Mouse (Mus musculus) CD4-positive, CD25-positive, alpha-beta regulatory T cell, adult 4 months (primary cell): ENCODE measurements around the gene Eid2. TPM values are rescaled to one million over a fixed set of nuclear protein-coding genes. Genes with fewer than 3 reads are reported as not detected.

Experiments used
- ATAC-seq: one replicate; pipeline ENCODE4 v1.8.0; 2017
- polyA plus RNA-seq, 2 experiments: library from polyadenylated mRNA; unstranded; fragments of 100-300 nt; shearing (Covaris generic); gene quantifications; one replicate each; pipeline ENCODE4 v1.2.1; 2017

Gene Eid2
- polyA plus RNA-seq, 2 experiments from 2014 or later = 0.62 TPM; not detected in 1

DNA sequence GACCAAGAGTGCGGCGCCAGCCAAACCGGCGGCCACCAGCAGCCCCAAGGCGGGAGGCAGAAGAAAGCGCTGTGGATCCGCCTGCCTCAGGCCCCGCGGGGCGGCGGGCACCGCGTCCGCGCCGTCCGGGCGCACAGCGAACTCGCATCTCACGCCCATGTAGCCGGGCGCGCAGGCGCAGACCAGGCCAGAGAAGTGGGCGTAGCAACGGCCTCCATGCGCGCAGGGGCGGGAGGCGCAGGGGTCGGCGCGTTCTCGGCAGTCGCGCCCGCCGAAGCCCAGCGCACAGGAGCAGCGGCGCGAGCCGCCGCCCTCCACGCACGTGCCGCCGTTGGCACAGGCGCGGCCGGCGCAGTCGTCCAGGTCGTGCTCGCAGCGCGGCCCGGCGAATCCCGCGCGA, 26.8 kb downstream of the Eid2 start:
- no peak for ATAC-seq

DNA sequence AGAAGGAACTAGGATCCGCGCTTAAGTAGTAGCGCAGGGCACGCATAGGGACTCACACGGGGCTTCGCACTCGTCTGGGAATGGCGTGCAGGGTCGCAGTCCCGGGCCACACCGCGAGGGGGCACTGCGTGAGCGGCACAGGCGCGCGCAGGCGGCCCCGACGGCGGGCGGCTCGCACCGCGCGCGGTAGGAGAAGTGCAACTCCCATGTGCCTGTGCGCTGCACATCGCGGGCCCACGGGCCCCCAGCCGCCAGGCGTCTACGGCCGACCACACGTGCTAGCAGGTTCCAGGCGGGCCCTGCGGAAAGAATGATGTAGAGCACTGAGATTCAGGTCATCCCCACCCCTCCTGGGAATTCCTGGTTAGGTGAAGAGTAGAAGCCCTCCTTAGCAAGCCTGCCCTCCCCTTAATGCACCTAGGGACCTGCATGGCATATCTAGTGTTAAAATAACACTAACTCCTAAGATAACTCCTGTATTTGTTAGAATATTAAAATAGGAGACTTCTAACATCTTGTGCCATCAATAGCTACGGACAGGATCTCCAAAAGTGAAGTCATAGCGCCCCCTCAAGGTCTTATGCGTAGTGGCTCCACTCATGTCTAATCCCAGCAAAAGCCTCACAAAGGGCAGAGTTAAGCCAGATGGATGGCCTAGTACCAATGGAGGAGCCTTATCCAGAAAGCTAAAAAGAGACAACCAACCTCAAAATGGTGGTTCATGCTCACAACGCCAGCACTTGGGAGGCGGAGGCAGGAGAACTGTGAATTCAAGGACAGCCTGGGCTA, 31.4 kb downstream of the Eid2 start:
- ATAC-seq = no peak

DNA sequence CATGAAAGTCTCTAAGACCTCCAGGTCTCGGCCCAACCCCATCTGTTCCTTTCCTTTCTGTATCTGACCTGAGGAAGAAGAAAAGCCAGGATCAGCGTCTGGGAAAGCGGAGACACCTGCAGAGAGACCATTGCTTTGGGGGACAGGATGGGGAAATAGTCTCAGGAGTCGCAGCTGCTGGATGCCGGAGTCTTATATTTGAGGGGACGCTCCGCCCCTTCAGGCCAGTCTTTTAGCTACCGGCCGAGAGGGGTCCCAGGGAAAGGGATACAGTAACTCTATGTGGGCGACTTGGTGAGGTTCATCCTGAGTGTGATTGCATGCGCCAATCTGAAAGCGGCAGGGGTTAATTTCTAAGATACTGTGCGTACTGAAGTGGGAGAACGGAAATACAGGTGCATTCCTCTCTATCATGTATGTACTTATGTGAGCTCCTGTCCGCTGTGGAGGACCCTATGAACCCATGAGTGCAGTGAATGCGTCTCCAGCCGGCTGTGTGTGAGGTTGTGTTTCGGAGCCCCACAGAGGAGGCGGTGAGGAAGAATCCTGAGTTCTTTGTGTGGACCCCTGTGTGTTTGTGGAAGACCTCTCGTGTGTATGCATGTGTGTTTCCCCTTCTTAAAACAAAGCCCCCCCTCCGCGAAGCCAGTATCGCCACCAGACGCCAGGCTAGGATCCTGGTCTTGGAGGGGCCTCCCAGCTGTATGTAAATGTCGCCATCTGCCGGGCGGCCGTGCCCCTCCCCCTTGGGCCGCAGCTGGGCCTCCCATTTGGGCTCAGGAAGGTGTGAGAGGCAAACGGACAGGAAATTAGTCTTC, 34.1 kb downstream of the Eid2 start, which contains the start of gene Dll3:
TSS of gene Dll3 (minus strand) at position 623 of the 818 bp plus-strand sequence.
- ATAC-seq = no peak

DNA sequence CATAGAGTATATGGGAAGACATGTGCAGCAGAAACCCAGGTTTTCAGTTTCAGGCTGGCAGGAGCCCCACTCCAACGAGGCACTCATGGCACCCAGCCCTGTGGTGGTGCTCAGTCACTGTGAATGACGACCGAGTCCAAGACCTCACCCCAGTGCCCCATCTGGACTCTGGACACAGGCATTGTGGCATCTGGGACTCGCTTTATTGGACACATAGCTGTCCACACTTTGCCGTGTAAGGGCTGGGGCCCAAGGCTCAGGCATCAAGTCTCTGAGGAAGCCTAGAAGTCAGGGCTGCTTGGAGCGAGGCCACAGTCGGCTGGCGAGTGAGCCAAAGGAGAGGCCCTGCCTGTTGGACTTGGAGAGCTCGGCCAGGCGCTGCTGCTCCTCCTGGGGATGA, 38.0 kb downstream of the Eid2 start:
- ATAC-seq = no peak

DNA sequence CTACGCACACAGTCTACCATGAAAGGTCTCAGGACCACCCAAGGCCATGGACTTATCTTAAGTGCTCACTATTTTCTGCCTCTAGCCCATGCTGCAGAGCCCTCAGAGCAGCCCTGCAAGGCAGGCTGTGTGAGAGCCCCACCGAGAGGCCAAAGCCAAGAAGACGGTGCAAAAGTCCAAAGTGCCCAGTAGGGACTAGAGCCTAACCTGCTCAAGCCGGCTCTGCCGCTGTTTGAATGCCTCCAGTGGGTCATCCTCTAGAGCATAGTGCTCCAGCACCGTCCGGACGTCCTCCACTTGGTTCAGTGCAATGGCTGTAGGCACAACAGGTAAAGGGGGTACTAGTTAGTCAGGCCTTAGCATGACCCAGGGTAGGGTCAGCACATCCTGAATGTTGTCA, 38.5 kb downstream of the Eid2 start:
- no peak for ATAC-seq

DNA sequence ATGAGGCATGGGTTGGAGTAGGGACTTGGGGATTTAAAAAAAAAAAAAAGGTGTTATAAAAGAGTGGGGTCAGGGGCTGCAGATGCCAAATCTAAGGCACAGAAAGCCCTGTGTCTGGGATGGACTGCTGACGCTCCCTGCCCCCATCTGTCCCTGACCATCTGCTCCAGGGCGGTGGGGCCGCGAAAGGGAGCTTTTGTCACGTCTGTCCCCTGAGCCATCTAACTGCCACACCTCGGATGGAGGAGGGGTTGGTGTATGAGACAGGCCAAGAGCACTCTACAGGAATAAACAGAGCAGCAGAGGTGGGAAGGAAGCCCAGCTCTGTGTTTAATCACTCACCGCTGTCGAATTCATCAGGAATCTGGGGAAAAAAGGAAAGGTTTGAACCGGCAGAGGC, 42.1 kb downstream of the Eid2 start:
- ATAC-seq = no peak

DNA sequence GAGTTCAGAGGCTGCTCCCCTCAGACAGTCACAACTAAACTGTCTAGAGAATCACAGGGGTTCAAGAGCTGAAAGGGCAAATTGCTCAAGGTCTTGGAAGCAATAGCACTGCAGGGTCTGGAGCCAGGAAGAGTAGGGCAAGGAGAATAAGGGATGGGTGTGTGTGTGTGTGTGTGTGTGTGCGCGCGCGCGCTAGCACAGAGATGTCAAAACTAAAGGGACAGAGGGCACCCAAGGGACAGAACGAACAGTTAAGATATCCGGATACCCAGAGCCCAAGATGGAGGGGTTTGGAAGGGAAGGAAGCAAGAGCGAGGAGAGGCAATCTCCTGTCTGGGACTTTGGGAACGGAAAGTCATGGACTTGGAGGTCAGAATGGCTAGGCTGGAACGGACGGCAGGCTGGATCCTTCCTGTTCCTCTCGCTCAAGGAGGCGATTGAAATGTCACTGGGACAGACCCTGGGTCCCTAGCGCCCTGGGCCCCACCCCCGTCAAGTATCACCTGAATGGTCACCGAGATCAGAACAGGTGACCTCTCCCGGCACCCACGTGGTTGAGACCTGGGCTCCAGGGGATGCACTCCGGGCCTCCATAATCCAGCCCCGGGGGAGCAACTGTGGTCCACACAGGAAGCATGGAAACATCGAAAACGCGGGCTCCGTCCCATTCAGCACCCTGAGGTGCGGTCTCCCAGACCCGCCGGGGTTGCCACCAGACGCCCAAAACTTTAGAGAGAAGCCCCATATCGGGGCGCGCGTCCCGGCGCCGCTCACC, 43.7 kb downstream of the Eid2 start:
- ATAC-seq = peak; percentile 26

DNA sequence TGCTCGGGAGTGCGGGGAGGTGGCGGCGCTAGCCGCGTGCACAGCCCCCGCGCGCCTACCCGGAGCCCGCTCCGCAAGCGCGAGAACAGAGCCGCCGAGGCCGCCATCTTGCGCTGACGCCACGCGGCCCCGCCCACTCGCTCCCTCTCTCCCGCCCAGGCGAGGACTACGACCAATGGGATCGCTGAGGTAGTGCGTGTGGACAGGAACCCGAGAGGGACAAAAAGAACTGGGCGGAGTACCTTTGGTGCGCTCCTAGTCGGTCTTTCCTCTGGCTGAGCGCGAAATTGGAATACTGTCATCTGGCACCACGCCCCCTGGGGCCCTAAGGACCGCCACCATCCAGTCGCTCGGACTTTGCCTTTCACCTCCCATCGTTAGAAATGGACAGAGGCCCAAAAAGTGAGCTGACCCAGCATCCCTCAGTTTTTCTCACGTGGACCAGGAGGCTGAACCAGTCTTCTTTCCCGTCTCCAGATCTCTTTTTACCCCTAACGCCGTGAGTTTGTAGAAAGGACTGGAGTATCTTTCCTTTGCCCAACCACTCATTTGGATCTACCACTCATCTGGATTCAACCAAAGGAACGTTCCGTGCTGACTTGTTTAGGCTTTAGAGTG, 44.4 kb downstream of the Eid2 start, which contains the start of gene Timm50:
TSS of gene Timm50 (minus strand) at position 147 of the 618 bp plus-strand sequence.
- peak; percentile 99 for ATAC-seq

DNA sequence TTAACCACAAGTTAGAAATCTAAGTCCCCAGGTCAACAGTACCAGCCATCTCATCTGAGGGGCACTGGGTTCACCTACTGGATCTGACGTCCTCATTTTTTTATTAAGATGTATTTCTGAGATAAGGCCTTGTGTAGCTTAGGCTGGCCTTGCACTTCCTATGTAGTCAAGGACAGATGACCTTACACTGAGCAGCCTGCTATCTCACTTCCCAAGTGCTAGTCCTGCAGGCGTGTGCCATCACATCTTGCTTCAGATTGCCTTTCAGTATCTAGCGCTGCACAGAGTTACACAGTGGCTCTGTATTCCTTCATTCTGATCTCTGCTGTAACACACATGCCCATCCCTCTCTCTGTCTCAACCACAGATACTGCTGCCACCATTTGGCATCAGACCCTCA, 50.4 kb downstream of the Eid2 start:
- no peak for ATAC-seq

DNA sequence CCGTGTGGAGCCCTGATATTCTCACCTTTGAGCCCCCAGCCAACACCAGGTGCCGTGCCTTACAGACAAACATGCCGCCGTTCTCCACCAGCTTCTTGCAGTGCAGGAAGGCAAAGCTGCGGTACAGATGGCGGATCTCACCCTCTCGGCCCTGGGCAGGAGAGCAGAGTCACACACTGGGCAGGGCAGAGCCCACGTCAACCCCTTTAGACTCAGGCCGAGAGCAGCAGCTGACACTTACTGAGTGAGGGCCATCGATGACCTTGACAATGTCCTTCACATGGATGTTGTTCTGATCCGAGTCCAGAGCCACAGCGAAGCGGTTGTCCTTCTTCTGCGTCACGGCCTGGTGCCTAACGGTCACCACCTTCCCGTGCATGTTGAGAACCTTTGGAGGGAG, 51.0 kb downstream of the Eid2 start:
- no peak for ATAC-seq

Other genes with a start within 250 kb of the Eid2 start
- 100 to 1,000 TPM; 203 to 249 TPM for gene Psmc4, start 217.8 kb upstream of the Eid2 start, polyA plus RNA-seq
- gene Fcgbp, start 196.6 kb upstream of the Eid2 start, polyA plus RNA-seq = not detected
- gene 9530053A07Rik, start 138.4 kb upstream of the Eid2 start, polyA plus RNA-seq = not detected
- gene Fbl, start 98.2 kb upstream of the Eid2 start, polyA plus RNA-seq = 10 to 100 TPM; 53.5 to 57.0 TPM
- under 1 TPM; 0.54 to 0.63 TPM for gene Dyrk1b, start 88.4 kb upstream of the Eid2 start, polyA plus RNA-seq
- gene Eid2b, start 9.9 kb downstream of the Eid2 start, polyA plus RNA-seq = 1 to 10 TPM in 1 of 2 experiments, under 1 TPM in 1; 0.94 to 1.8 TPM
- gene Selenov, start 23.3 kb downstream of the Eid2 start, polyA plus RNA-seq = not detected
- not detected for gene Dll3, start 34.4 kb downstream of the Eid2 start, polyA plus RNA-seq
- gene Timm50, start 44.2 kb downstream of the Eid2 start, polyA plus RNA-seq = 10 to 100 TPM; 35.3 to 36.3 TPM
- gene Supt5, start 70.9 kb downstream of the Eid2 start, polyA plus RNA-seq = 100 to 1,000 TPM; 121 to 229 TPM
- gene Rps16, start 82.8 kb downstream of the Eid2 start, polyA plus RNA-seq = 1,000 to 10,000 TPM; 1,259 to 1,457 TPM
- gene Plekhg2, start 104.7 kb downstream of the Eid2 start, polyA plus RNA-seq = 100 to 1,000 TPM in 1 of 2 experiments, 10 to 100 TPM in 1; 65.5 to 110 TPM
- 100 to 1,000 TPM; 156 to 341 TPM for gene Zfp36, start 112.4 kb downstream of the Eid2 start, polyA plus RNA-seq
- 10 to 100 TPM; 25.8 to 27.5 TPM for gene Med29, start 124.8 kb downstream of the Eid2 start, polyA plus RNA-seq
- 10 to 100 TPM; 55.6 to 71.0 TPM for gene Paf1, start 125.1 kb downstream of the Eid2 start, polyA plus RNA-seq
- gene Gmfg, start 169.6 kb downstream of the Eid2 start, polyA plus RNA-seq = 100 to 1,000 TPM; 406 to 454 TPM
- not detected for gene Lrfn1, start 184.1 kb downstream of the Eid2 start, polyA plus RNA-seq
- not detected for gene Ifnl2, start 242.6 kb downstream of the Eid2 start, polyA plus RNA-seq